Mouse (Mus musculus) hindbrain, embryonic 10.5 days (tissue): Measurements from ENCODE around the gene Gm8947. TPM values are rescaled to one million over a fixed set of nuclear protein-coding genes. Genes with fewer than 3 reads are reported as not detected.
A peak's percentile ranks its signal among the peaks of the same experiment; 100 is the strongest.
"Not testable (repeated sequence)": the region's sequence is repeated elsewhere in the genome, so short reads cannot be mapped to it uniquely, and the experiment has no call there.

Experiments used
- DNase-seq: peaks from one replicate; pipeline ENCODE4 v3.0.0-alpha.2; 2017; ENCODE audit warnings: low spot score
- H3K27ac ChIP-seq: fragments of 300-500 bp; sonication (generic); 2 replicates; pipeline ENCODE4 v1.5.1; 2016; ENCODE audit warnings: mild to moderate bottlenecking, moderate library complexity
- H3K27me3 ChIP-seq: fragments of 300-500 bp; sonication (generic); 2 replicates; pipeline ENCODE4 v1.6.1; 2016; ENCODE audit warnings: mild to moderate bottlenecking; ENCODE audit not compliant: poor library complexity, insufficient read depth, severe bottlenecking
- H3K36me3 ChIP-seq: fragments of 300-500 bp; sonication (generic); 2 replicates; pipeline ENCODE4 v1.6.1; 2016; ENCODE audit warnings: mild to moderate bottlenecking, moderate library complexity
- H3K4me1 ChIP-seq: fragments of 300-500 bp; sonication (generic); replicated peaks from 2 replicates; pipeline ENCODE4 v1.6.1; 2016; ENCODE audit warnings: mild to moderate bottlenecking
- H3K4me3 ChIP-seq: fragments of 300-500 bp; sonication (generic); 2 replicates; pipeline ENCODE4 v1.5.1; 2016; ENCODE audit warnings: mild to moderate bottlenecking, moderate library complexity
- H3K9me3 ChIP-seq: fragments of 300-500 bp; sonication (generic); 2 replicates; pipeline ENCODE4 v1.6.1; 2016; ENCODE audit warnings: mild to moderate bottlenecking, moderate library complexity
- WGBS: fragments of 180-500 bp; shearing (Covaris S2); methylation state at CpG from one replicate; pipeline ENCODE4 v1.1.7; 2016; 5-methylcytosine and 5-hydroxymethylcytosine counted together
- polyA plus RNA-seq: library from polyadenylated mRNA; unstranded; fragments of >200 nt; fragmentation: Nextera tagmentation; extraction: Ambion mirVana; gene quantifications from 2 replicates; pipeline ENCODE4 v1.2.1, GENCODE M21; 2016

Gm8947 gene
- polyA plus RNA-seq, 1 experiment from 2014 or later: 0.10 TPM

- no peak for DNase-seq
- Histone ChIP-seq H3K4me1 (peaks cover 19% of the 10 kb centered on the region), H3K27ac (peak overlapping the region; percentile 76), H3K27me3 (no peaks in the 10 kb centered on the region), H3K4me3 (no peak overlapping the region), H3K36me3 (no peaks in the 10 kb centered on the region), H3K9me3 (no peaks in the 10 kb centered on the region)
- 27% methylated on average over 12 of the region's 12 CpGs for WGBS
Measured at GRCm38 (mm10) chr1:151167297-151168047, 24.7 kb upstream of the Gm8947 start.

GRCm38 (mm10) chr1:151168637-151169036 lies 23.5 kb upstream of the Gm8947 start:
- Histone ChIP-seq H3K36me3 (no peaks in the 10 kb centered on the region), H3K4me1 (peaks cover 19% of the 10 kb centered on the region), H3K9me3 (no peaks in the 10 kb centered on the region), H3K27ac (no peak overlapping the region), H3K27me3 (no peaks in the 10 kb centered on the region), H3K4me3 (no peak overlapping the region)
- DNase-seq: no peak
- WGBS: 82% methylated on average over 3 of the region's 3 CpGs

GRCm38 (mm10) chr1:151171572-151172461 lies 20.4 kb upstream of the Gm8947 start:
- Histone ChIP-seq H3K9me3 (no peaks in the 10 kb centered on the region), H3K36me3 (no peaks in the 10 kb centered on the region), H3K27ac (no peak overlapping the region), H3K4me1 (peaks cover 18% of the 10 kb centered on the region), H3K4me3 (no peak overlapping the region), H3K27me3 (no peaks in the 10 kb centered on the region)
- DNase-seq: no peak
- 81% methylated on average over 2 of the region's 2 CpGs for WGBS

- Histone ChIP-seq H3K27me3 (no peaks in the 10 kb centered on the region), H3K4me1 (peaks cover 24% of the 10 kb centered on the region), H3K9me3 (no peaks in the 10 kb centered on the region), H3K36me3 (no peaks in the 10 kb centered on the region), H3K4me3 (peak overlapping the region; percentile 41), H3K27ac (peak overlapping the region; percentile 72)
- DNase-seq: peak; percentile 43
- 8% methylated on average over 10 of the region's 10 CpGs for WGBS
Measured at GRCm38 (mm10) chr1:151177030-151177936, 14.9 kb upstream of the Gm8947 start.

GRCm38 (mm10) chr1:151177937-151178271 lies 14.3 kb upstream of the Gm8947 start:
- H3K27ac ChIP-seq: peak overlapping the region; percentile 72
- 11% methylated on average over 4 of the region's 4 CpGs for WGBS
- H3K4me3 ChIP-seq: peak overlapping the region; percentile 41
- H3K9me3 ChIP-seq: no peaks in the 10 kb centered on the region
- no peaks in the 10 kb centered on the region for H3K27me3 ChIP-seq
- no peaks in the 10 kb centered on the region for H3K36me3 ChIP-seq
- peaks cover 24% of the 10 kb centered on the region for H3K4me1 ChIP-seq
- DNase-seq: no peak

- Histone ChIP-seq H3K4me1 (peaks cover 24% of the 10 kb centered on the region), H3K27ac (no peak overlapping the region; the same call in 1 of the 2 replicates), H3K27me3 (no peaks in the 10 kb centered on the region), H3K36me3 (no peaks in the 10 kb centered on the region), H3K4me3 (no peak overlapping the region), H3K9me3 (no peaks in the 10 kb centered on the region)
- peak; percentile 46 for DNase-seq
- 16% methylated on average over 2 of the region's 2 CpGs for WGBS
Measured at GRCm38 (mm10) chr1:151178505-151179083, 13.6 kb upstream of the Gm8947 start.

- Histone ChIP-seq H3K4me1 (peaks cover 24% of the 10 kb centered on the region), H3K9me3 (no peaks in the 10 kb centered on the region), H3K4me3 (no peak overlapping the region), H3K36me3 (no peaks in the 10 kb centered on the region), H3K27ac (no peak overlapping the region), H3K27me3 (no peaks in the 10 kb centered on the region)
- no peak for DNase-seq
- 87% methylated on average over 2 of the region's 2 CpGs for WGBS
Measured at GRCm38 (mm10) chr1:151180167-151180566, 12.0 kb upstream of the Gm8947 start.

GRCm38 (mm10) chr1:151182266-151182665 lies 9.9 kb upstream of the Gm8947 start, which contains the start of gene Gm47985:
Gene Gm47985 (plus strand): TSS chr1:151182537.
- not testable (repeated sequence) for H3K27ac ChIP-seq, DNase-seq, H3K9me3 ChIP-seq, H3K36me3 ChIP-seq, H3K4me3 ChIP-seq, H3K27me3 ChIP-seq
- peaks cover 16% of the 10 kb centered on the region for H3K4me1 ChIP-seq
- WGBS: 100% methylated on average over 1 of the region's 7 CpGs

GRCm38 (mm10) chr1:151186186-151186585 lies 6.0 kb upstream of the Gm8947 start:
- not testable (repeated sequence) for H3K9me3 ChIP-seq, H3K4me3 ChIP-seq
- WGBS: 81% methylated on average over 3 of the region's 3 CpGs

GRCm38 (mm10) chr1:151186879-151187424 lies 5.2 kb upstream of the Gm8947 start:
- H3K9me3 ChIP-seq, DNase-seq: not testable (repeated sequence)
- WGBS: 88% methylated on average over 4 of the region's 4 CpGs

More at GRCm38 (mm10) chr1:151186186-151186585, 6.0 kb upstream of the Gm8947 start:
- not testable (repeated sequence) for H3K27ac ChIP-seq, H3K27me3 ChIP-seq, DNase-seq, H3K36me3 ChIP-seq, H3K4me1 ChIP-seq

GRCm38 (mm10) chr1:151188469-151188868 lies 3.7 kb upstream of the Gm8947 start:
- WGBS: 92% methylated on average over 4 of the region's 4 CpGs
- Histone ChIP-seq H3K36me3 (no peaks in the 10 kb centered on the region), H3K9me3 (no peaks in the 10 kb centered on the region), H3K27ac (no peak overlapping the region), H3K4me1 (no peaks in the 10 kb centered on the region), H3K4me3 (no peak overlapping the region), H3K27me3 (no peaks in the 10 kb centered on the region)
- no peak for DNase-seq

More at GRCm38 (mm10) chr1:151186879-151187424, 5.2 kb upstream of the Gm8947 start:
- H3K4me3 ChIP-seq, H3K36me3 ChIP-seq, H3K27ac ChIP-seq, H3K27me3 ChIP-seq, H3K4me1 ChIP-seq: not testable (repeated sequence)

- H3K4me1 ChIP-seq, H3K4me3 ChIP-seq, H3K9me3 ChIP-seq, DNase-seq, H3K36me3 ChIP-seq, H3K27ac ChIP-seq, H3K27me3 ChIP-seq: not testable (repeated sequence)
- 93% methylated on average over 15 of the region's 15 CpGs for WGBS
Measured at GRCm38 (mm10) chr1:151192739-151193138, 563 bp downstream of the Gm8947 start.
